Mouse (Mus musculus) liver, postnatal 0 days (tissue): ENCODE data around the gene Slc2a9. TPM values are rescaled to one million over a fixed set of nuclear protein-coding genes. Genes with fewer than 3 reads are reported as not detected.
"Not testable (repeated sequence)": the region's sequence is repeated elsewhere in the genome, so short reads cannot be mapped to it uniquely, and the experiment has no call there.

ENCODE experiments used
- ATAC-seq: fragments of 200-750 bp; cut with Nextera tagmentation; 2 replicates; pipeline ENCODE4 v1.8.0; 2017; ENCODE audit warnings: mild to moderate bottlenecking, moderate library complexity
- DNase-seq: peaks from one replicate; pipeline ENCODE4 v3.0.0-alpha.2; 2016
- H3K27ac ChIP-seq: fragments of 300-500 bp; sonication (generic); 2 replicates; pipeline ENCODE4 v1.5.1; 2014; ENCODE audit warnings: antibody characterized with exemption, moderate library complexity, mild to moderate bottlenecking, low read depth
- H3K27me3 ChIP-seq: fragments of 300-500 bp; sonication (generic); 2 replicates; pipeline ENCODE4 v1.6.1; 2014; ENCODE audit warnings: low read length, control low read depth, mixed read lengths; ENCODE audit not compliant: insufficient read depth
- H3K36me3 ChIP-seq: fragments of 300-500 bp; sonication (generic); replicated peaks from 2 replicates; pipeline ENCODE4 v1.6.1; 2014; ENCODE audit warnings: mild to moderate bottlenecking, control low read depth, low read length, moderate library complexity, mixed read lengths; ENCODE audit not compliant: insufficient read depth
- H3K4me1 ChIP-seq: fragments of 300-500 bp; sonication (generic); 2 replicates; pipeline ENCODE4 v1.6.1; 2014; ENCODE audit warnings: antibody characterized with exemption, mild to moderate bottlenecking, control low read depth; ENCODE audit not compliant: insufficient read depth
- H3K4me2 ChIP-seq: fragments of 300-500 bp; sonication (generic); 2 replicates; pipeline ENCODE4 v1.6.1; 2014; ENCODE audit warnings: low read depth, mild to moderate bottlenecking, low read length, moderate library complexity, mixed read lengths
- H3K4me3 ChIP-seq: fragments of 300-500 bp; sonication (generic); 2 replicates; pipeline ENCODE4 v1.5.1; 2014; ENCODE audit warnings: low read depth, low read length
- H3K9ac ChIP-seq: fragments of 300-500 bp; sonication (generic); replicated peaks from 2 replicates; pipeline ENCODE4 v1.6.1; 2014; ENCODE audit warnings: mild to moderate bottlenecking, moderate library complexity
- H3K9me3 ChIP-seq: fragments of 300-500 bp; sonication (generic); 2 replicates; pipeline ENCODE4 v1.6.1; 2016; ENCODE audit warnings: mild to moderate bottlenecking, control low read depth, low read length, mixed read lengths
- CTCF ChIP-seq: sonication (generic); IDR thresholded peaks from 2 replicates; pipeline ENCODE4 v1.5.1; 2016; ENCODE audit warnings: antibody characterized with exemption, low read depth
- EP300 ChIP-seq: IDR thresholded peaks from 2 replicates; pipeline ENCODE4 v1.6.1; 2016; ENCODE audit warnings: antibody characterized with exemption, low read depth, mild to moderate bottlenecking
- WGBS: fragments of 180-500 bp; shearing (Covaris S2); extraction: QIAGEN DNeasy Blood & Tissue Kit; methylation state at CpG from one replicate; pipeline ENCODE4 v1.1.7; 2014; ENCODE audit not compliant: insufficient replicate concordance; 5-methylcytosine and 5-hydroxymethylcytosine counted together
- polyA plus RNA-seq: library from polyadenylated mRNA; unstranded; fragments of >200 nt; fragmentation: Nextera tagmentation; extraction: Ambion mirVana; gene quantifications from 2 replicates; pipeline ENCODE4 v1.2.1, GENCODE M21; 2015

Gene Slc2a9
- polyA plus RNA-seq, 1 experiment from 2014 or later: 3.3 TPM

- H3K4me2 ChIP-seq: no peak overlapping the region; the same call in 1 of the 2 replicates
- DNase-seq (no peak), ATAC-seq (peak; percentile 31)
- no peaks in the 10 kb centered on the region for H3K27me3 ChIP-seq
- H3K4me1 ChIP-seq: peaks cover 10% of the 10 kb centered on the region; the same call in 1 of the 2 replicates
- peak; percentile 49; the same call in 1 of the 2 replicates for TF ChIP-seq EP300
- TF ChIP-seq CTCF: no peak
- no peak overlapping the region for H3K4me3 ChIP-seq
- no peak overlapping the region for H3K9ac ChIP-seq
- 71% methylated on average over 4 of the region's 4 CpGs for WGBS
- H3K9me3 ChIP-seq: no peaks in the 10 kb centered on the region
- no peak overlapping the region for H3K27ac ChIP-seq
- H3K36me3 ChIP-seq: peaks cover 2% of the 10 kb centered on the region; the same call in 1 of the 2 replicates
Measured at GRCm38 (mm10) chr5:38487247-38487646, 15.7 kb downstream of the Slc2a9 start.

DNA sequence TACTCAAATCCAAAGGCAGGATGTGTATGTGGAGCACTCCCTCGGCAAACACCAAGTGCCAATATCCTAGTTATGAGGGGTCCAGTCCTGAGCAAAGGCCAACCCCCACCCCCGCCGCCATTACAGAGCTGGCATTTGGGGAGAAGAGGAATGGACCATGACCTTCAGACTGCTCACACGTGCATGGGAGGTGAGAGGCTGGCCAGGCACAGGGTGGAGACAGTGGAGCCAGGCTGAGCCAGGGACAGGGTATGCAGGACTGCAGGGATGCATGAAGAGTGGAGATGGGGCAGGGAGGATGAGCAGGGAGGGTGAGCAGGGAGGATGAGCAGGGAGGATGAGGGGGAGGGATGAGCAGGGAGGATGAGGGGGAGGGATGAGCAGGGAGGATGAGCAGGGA, 17.0 kb downstream of the Slc2a9 start:
- H3K4me3 ChIP-seq: no peak overlapping the region
- no peaks in the 10 kb centered on the region for H3K9me3 ChIP-seq
- ATAC-seq (no peak), DNase-seq (no peak)
- H3K4me1 ChIP-seq: peaks cover 18% of the 10 kb centered on the region
- no peaks in the 10 kb centered on the region for H3K27me3 ChIP-seq
- TF ChIP-seq EP300 (no peak), CTCF (no peak)
- no peak overlapping the region for H3K9ac ChIP-seq
- no peak overlapping the region for H3K27ac ChIP-seq
- no peak overlapping the region for H3K4me2 ChIP-seq
- 66% methylated on average over 4 of the region's 4 CpGs for WGBS
- H3K36me3 ChIP-seq: peaks cover 2% of the 10 kb centered on the region; the same call in 1 of the 2 replicates

GRCm38 (mm10) chr5:38483518-38484110, 19.3 kb downstream of the Slc2a9 start:
- no peak overlapping the region for H3K27ac ChIP-seq
- TF ChIP-seq CTCF (no peak), EP300 (no peak)
- 61% methylated on average over 7 of the region's 7 CpGs for WGBS
- no peak overlapping the region for H3K4me3 ChIP-seq
- peaks cover 29% of the 10 kb centered on the region for H3K4me1 ChIP-seq
- ATAC-seq (no peak), DNase-seq (no peak)
- no peaks in the 10 kb centered on the region for H3K27me3 ChIP-seq
- no peak overlapping the region for H3K9ac ChIP-seq
- H3K9me3 ChIP-seq: no peaks in the 10 kb centered on the region
- H3K4me2 ChIP-seq: no peak overlapping the region
- H3K36me3 ChIP-seq: peaks cover 2% of the 10 kb centered on the region; the same call in 1 of the 2 replicates

GRCm38 (mm10) chr5:38480822-38481707, 21.9 kb downstream of the Slc2a9 start:
- peak overlapping the region; percentile 91 for H3K4me2 ChIP-seq
- no peak overlapping the region for H3K9ac ChIP-seq
- WGBS: 71% methylated on average over 10 of the region's 10 CpGs
- H3K27ac ChIP-seq: peak overlapping the region; percentile 85
- no peaks in the 10 kb centered on the region for H3K9me3 ChIP-seq
- no peak for DNase-seq
- peak overlapping the region; percentile 51 for H3K4me3 ChIP-seq
- no peaks in the 10 kb centered on the region for H3K27me3 ChIP-seq
- peaks cover 17% of the 10 kb centered on the region for H3K36me3 ChIP-seq
- peaks cover 23% of the 10 kb centered on the region for H3K4me1 ChIP-seq
- ATAC-seq: no peak
- TF ChIP-seq EP300 (no peak), CTCF (no peak)

- no peaks in the 10 kb centered on the region for H3K9me3 ChIP-seq
- peaks cover 19% of the 10 kb centered on the region for H3K36me3 ChIP-seq
- WGBS: 19% methylated on average over 22 of the region's 22 CpGs
- ATAC-seq (peak; percentile 82), DNase-seq (peak; percentile 73)
- H3K27me3 ChIP-seq: no peaks in the 10 kb centered on the region
- peaks cover 23% of the 10 kb centered on the region for H3K4me1 ChIP-seq
- peak overlapping the region; percentile 85 for H3K27ac ChIP-seq
- TF ChIP-seq EP300 (no peak), CTCF (peak; percentile 19; the same call in 1 of the 2 replicates)
- peak overlapping the region; percentile 91 for H3K4me2 ChIP-seq
- H3K4me3 ChIP-seq: peak overlapping the region; percentile 51
- peak overlapping the region; percentile 69 for H3K9ac ChIP-seq
Measured at GRCm38 (mm10) chr5:38479908-38480725, 22.8 kb downstream of the Slc2a9 start.

DNA sequence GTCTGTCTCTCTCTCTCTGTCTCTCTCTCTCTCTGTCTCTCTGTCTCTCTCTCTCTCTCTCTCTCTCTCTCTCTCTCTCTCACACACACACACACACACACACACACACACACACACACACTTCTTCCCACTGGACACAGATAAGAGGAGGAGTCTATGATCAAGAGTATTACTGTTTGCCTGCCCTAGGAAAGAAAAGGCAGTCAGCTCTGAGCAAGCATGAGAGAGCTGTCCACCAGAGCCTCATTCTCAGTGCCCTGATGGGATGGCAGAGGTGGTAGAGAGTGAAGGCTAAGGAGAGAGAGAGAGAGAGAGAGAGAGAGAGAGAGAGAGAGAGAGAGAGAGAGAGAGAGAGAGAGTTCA, 23.4 kb downstream of the Slc2a9 start:
- DNase-seq, H3K9me3 ChIP-seq, H3K27me3 ChIP-seq: not testable (repeated sequence)
- H3K9ac ChIP-seq: peak overlapping the region; percentile 69
- peaks cover 23% of the 10 kb centered on the region for H3K4me1 ChIP-seq
- peak overlapping the region; percentile 85 for H3K27ac ChIP-seq
- peaks cover 19% of the 10 kb centered on the region for H3K36me3 ChIP-seq
- peak; percentile 34 for ATAC-seq
- peak overlapping the region; percentile 91 for H3K4me2 ChIP-seq
- peak overlapping the region; percentile 51 for H3K4me3 ChIP-seq
